Mouse (Mus musculus): ENCODE measurements around the gene Nptx1.

The Nptx1 gene

GRCm38 (mm10) chr11:119523392-119523791, 24.2 kb downstream of the Nptx1 start:
- no peak for DNase-seq (ENCODE audit: low read depth, low spot score)

- no peak for DNase-seq (ENCODE audit: low read depth, low spot score)
Observed at GRCm38 (mm10) chr11:119522779-119523178, 24.8 kb downstream of the Nptx1 start.

DNA sequence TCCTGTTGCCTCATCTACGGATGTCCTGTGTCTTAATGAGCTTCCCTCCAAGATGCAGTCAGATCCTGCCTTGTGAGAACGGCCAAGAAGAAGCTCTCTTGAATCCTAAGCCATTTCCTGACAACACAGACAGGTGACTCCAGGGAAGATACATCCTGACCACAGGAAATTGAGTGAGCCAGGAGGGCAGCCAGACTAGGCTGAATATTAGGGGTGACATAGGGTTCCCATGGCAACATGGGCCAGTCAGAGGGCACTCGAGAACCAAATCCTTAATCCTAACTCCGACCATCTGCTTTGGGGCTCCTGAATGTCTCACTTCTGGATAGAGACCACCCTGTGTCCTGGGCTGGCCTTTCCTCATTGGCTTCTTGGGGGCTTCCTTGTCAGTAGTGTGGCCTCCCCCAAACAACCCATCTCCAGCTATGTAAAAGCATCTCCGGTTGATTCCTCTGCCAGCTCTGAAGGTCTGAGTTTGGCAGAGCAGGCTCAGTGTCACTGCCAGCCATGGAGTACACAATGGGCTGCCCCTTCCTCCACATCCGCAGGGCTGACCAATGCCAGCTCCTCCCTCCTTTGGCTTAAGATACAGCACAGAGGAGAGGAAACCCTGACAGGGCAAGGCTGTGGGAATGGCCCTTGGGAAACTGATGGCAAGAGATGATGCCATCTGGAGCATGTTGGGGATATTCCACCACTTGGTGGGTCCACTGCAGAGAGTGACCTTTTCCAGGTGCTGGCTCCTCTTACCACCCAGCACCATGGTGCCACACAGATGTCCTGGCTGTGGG, 25.4 kb downstream of the Nptx1 start:
- no peak for DNase-seq (ENCODE audit: low read depth, low spot score)

DNA sequence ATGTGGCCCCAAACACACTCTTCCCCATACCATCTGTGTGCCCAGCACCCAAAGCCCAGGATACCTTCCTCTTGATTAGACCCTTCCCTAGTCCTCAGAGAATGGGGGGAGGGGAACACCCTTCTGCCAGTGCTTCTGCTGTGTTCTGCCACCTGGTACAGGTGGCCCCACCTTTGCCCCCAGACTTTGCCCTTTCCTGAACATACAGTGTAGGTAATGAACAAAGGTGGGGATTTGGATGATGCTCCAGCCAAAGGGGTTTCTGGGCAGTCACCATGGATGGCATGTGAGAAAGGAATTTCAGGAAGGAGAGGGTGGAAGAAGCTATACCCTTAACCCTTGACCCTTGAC, 26.9 kb downstream of the Nptx1 start:
- no peak for DNase-seq (ENCODE audit: low read depth, low spot score)

DNA sequence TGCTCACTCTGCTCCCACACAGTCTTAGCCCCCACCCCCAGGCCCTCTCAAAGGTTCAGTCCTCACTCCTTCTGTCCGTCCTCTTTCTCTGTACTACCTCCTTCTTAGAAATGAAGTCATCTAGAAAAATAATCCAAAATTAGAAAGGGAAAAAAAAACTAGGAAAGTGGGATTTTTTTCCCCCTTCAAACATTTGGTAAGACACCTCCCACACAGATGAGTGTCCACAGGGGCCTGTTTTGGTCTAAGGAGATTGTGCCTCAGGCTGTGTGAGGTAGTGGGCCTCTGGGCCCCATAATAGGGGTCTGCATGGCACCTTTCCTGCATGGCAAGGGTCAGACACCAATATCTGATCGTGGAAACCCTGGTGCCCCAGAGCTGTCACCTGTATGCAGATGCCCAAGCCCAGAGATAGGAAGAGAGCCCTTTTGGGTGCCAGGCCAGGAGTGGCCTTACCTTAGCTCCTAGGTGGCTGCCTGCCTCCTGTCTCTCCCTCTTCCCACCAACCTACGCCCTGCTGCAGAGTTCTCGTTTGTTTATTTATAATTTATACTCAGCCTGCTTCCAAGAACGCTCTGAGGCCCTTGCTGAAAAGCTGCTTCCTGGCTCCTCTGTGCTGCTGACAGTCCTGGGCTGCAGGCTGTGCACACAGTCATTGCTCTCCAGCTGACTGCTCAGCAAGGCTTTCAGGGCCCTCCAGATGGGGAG, 27.4 kb downstream of the Nptx1 start:
- DNase-seq (ENCODE audit: low read depth, low spot score) = no peak

GRCm38 (mm10) chr11:119519387-119519786, 28.2 kb downstream of the Nptx1 start:
- DNase-seq (ENCODE audit: low read depth, low spot score) = no peak

- DNase-seq (ENCODE audit: low read depth, low spot score) = no peak
Observed at GRCm38 (mm10) chr11:119516677-119517361, 30.7 kb downstream of the Nptx1 start.

- DNase-seq (ENCODE audit: low read depth, low spot score) = no peak
Observed at GRCm38 (mm10) chr11:119515823-119516676, 31.5 kb downstream of the Nptx1 start.

- DNase-seq (ENCODE audit: low read depth, low spot score) = no peak
Observed at GRCm38 (mm10) chr11:119514967-119515636, 32.5 kb downstream of the Nptx1 start.

- DNase-seq (ENCODE audit: low read depth, low spot score) = no peak
Observed at GRCm38 (mm10) chr11:119514108-119514860, 33.3 kb downstream of the Nptx1 start.

DNA sequence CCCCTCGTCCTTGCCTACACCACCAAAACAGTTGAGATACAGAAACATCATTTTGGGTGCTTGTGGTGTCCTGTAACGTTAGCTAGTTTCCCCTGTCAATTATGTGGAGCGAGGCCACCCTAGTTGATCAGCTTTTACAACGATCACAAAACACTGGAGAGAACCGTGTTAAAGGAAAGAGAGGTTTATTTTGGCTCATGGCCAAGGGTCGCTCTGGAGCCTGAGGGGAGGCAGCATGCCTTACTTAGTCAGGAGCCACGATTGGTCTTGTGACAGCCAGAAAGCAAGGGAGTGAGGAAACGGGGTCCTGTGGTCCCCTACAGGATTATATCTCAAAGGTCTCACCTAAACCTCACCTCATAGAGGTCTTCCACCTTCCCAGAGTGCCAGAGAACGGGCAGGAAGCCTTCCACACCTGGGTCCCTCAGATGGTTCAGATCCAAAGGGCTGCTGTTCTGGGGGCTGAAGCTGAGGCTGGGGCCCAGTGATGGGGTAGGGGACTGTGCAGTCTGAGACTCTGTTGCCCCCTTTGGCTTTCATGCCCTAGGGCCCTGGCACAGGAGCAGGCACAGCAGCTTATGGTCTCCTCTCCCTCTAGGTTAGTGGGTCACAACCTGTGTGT, 34.4 kb downstream of the Nptx1 start:
- no peak for DNase-seq (ENCODE audit: low read depth, low spot score)

GRCm38 (mm10) chr11:119509165-119509776, 38.3 kb downstream of the Nptx1 start:
- DNase-seq (ENCODE audit: low read depth, low spot score) = no peak

GRCm38 (mm10) chr11:119507772-119508171, 39.8 kb downstream of the Nptx1 start:
- DNase-seq (ENCODE audit: low read depth, low spot score) = no peak

DNA sequence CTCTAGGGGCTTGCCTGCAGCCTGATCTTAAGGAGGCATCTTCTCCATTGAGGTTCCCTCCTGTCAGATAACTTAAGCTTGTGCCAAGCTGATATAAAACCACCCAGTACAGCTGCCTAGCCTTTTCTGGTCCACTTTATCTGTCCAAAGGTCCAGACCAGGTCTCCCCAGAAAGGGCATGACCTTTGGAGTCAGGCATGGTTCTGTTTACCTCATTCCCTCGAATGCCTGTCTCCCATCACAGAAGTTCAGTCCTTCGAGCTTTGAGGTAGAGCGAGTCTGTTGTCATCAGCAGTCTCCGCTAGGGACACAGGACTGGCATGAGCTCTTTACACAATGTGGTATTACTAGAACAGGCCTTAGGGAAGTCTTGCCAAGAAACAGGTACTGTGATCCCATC, 41.2 kb downstream of the Nptx1 start:
- DNase-seq (ENCODE audit: low read depth, low spot score) = no peak

DNA sequence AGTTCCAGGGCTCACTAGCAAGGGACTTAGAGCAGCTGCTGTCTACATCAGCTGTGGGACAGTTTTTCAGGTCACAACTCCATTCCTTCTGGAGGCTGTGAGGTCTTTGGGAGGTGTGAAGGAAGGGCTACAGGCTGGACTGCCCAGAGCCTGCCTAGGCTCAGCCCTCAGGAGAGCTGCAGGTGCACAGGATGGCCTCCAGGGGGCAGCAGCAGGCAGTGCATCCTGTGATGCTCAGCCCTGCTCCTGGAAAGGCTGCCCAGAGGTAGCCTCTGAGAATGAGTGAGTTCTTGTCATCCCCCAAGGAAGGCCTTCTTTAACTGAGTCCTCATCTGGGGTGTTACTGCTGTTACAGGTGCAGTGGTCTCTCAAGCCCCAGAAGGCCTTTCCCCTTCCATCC, 43.9 kb downstream of the Nptx1 start:
- peak; percentile 56 for DNase-seq (ENCODE audit: low read depth, low spot score)

DNA sequence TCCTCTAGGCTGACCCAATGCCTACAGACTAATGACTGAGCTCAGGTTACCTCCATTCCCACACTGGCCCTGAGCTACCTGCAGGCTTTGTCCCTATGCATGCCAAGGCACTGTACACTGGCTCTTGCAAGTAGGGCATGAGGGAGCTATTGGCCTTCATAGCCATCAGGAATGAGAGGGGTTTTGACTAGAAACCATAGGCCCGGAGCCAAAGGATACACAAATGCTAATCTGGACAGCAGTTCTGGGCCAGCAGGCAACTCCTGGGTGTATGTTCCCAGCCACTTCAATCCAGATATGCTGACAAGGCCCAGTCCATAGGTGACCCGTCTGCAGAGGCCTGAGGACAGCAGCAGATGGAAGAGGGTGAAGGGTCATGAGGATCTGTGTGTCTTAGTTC, 47.5 kb downstream of the Nptx1 start:
- DNase-seq (ENCODE audit: low read depth, low spot score) = no peak

- no peak for DNase-seq (ENCODE audit: low read depth, low spot score)
Observed at GRCm38 (mm10) chr11:119499297-119499696, 48.3 kb downstream of the Nptx1 start.

DNA sequence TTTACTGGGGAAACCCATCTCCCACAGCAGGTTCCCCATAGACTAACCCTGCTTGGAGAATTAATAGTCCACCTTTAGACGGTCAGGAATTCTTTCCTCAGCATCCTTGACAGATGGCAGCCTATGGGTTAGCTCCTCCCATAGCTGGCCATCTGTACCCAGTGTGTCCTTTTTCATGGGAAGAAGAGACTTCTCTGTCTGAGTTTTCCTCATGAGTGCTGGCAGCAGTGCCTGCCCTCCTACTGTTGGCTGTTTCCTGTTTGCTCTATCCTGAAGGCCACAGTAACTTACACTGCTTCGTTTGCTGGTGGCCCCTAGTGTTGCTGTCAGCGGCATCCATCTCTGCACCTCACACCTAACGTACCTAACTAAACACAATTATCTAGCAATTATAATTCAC, 50.1 kb downstream of the Nptx1 start:
- DNase-seq (ENCODE audit: low read depth, low spot score) = no peak

DNA sequence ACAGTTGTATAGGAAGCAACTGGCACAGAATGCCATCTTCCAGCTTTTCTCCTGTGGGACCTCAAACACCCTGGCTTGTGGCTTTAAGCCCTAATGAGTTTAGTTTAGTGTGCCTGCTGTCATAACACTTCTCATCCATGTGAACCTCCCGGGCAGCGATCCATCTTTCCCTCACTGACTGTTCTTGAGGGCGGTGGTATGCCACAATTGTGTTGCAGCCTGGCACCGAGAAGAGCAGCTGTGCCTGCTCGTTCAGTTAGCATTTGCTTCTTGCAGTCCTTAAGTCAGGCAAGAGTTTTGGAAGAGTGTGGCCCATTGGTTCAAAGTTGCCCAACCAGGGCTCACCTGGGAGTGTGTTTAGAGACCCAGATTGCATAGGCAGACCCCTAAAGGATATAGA, 51.4 kb downstream of the Nptx1 start:
- no peak for DNase-seq (ENCODE audit: low read depth, low spot score)

DNA sequence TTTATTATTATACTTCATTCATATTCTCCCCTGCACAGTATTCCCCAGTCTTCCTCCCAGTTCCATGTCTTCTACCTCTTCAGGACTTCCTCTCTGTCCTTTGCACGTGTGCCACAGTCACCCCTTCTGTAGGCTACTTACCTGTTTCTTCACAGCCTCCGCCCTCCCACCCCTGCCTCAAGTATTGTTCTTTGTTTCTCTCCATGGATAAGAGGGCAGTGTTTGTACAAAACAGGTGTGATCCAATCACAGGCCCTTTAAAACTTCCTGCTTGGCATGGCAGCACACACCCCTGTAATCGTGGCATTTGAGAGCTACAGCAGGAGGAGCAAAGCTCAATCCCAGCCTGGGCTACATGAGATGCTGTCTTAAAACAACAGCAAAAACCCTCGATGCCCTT, 54.0 kb downstream of the Nptx1 start:
- no peak for DNase-seq (ENCODE audit: low read depth, low spot score)

All from embryo, embryonic 11.5 days (tissue).